Mouse (Mus musculus): ENCODE measurements around the gene Dstyk.

- TF ChIP-seq MAX (IDR thresholded peaks at IDR 0.05; ENCODE audit: low read depth) (no peak), E2F4 (IDR thresholded peaks at IDR 0.05; ENCODE audit: insufficient read depth) (no peak), POLR2A (IDR thresholded peaks at IDR 0.05; ENCODE audit: insufficient read length, low read depth) (no peak), TCF12 (IDR thresholded peaks at IDR 0.05; ENCODE audit: insufficient read depth, poor library complexity, severe bottlenecking) (no peak), USF1 (IDR thresholded peaks at IDR 0.05; ENCODE audit: low read depth) (no peak), SRF (IDR thresholded peaks at IDR 0.05; ENCODE audit: control insufficient read depth, insufficient read length, low read depth) (no peak), POLR2AphosphoS2 (IDR thresholded peaks at IDR 0.05; ENCODE audit: insufficient read length, low read depth) (no peak), TCF3 (IDR thresholded peaks at IDR 0.05; ENCODE audit: insufficient read length, low read depth) (no peak), CEBPB (IDR thresholded peaks at IDR 0.05; ENCODE audit: insufficient read depth, poor library complexity, severe bottlenecking) (no peak), MYOD1 (IDR thresholded peaks at IDR 0.05; ENCODE audit: control insufficient read depth in 1 of 3, insufficient read length in 2 of 3, low read depth in 2 of 3) (no peak), MYOG (IDR thresholded peaks at IDR 0.05; ENCODE audit: control insufficient read depth in 1 of 3, insufficient read depth in 1 of 3, insufficient read length in 2 of 3, low read depth in 2 of 3) (no peak)
These were observed 28.2 kb upstream of the Dstyk start for GRCm38 (mm10) chr1:132388813-132389803.

All from myocyte (in vitro differentiated cells).